Mouse (Mus musculus) thymus, adult 2 months (tissue): ENCODE data around the gene Qk. TPM values are rescaled to one million over a fixed set of nuclear protein-coding genes. Genes with fewer than 3 reads are reported as not detected.

Experiments used
- DNase-seq: peaks from one replicate; pipeline ENCODE4 v3.0.0; 2021
- H3K27ac ChIP-seq: fragments of 200-500 bp; 2 replicates; pipeline ENCODE4 v1.5.1; 2012; ENCODE audit warnings: low read length, control low read depth; ENCODE audit not compliant: control insufficient read depth, insufficient read depth
- H3K27me3 ChIP-seq: fragments of 200-500 bp; 2 replicates; pipeline ENCODE4 v1.6.1; 2012; ENCODE audit warnings: mild to moderate bottlenecking, low read length, moderate library complexity, mixed read lengths; ENCODE audit not compliant: control insufficient read depth, insufficient read depth
- H3K36me3 ChIP-seq: fragments of 200-500 bp; 2 replicates; pipeline ENCODE4 v1.6.1; 2012; ENCODE audit warnings: mild to moderate bottlenecking, low read length, moderate library complexity; ENCODE audit not compliant: control insufficient read depth, insufficient read depth
- H3K4me1 ChIP-seq: fragments of 200-500 bp; replicated peaks from 2 replicates; pipeline ENCODE4 v1.6.1; 2012; ENCODE audit warnings: low read length; ENCODE audit not compliant: control insufficient read depth, insufficient read depth
- H3K4me3 ChIP-seq: fragments of 200-500 bp; 2 replicates; pipeline ENCODE4 v1.5.1; 2012; ENCODE audit warnings: mild to moderate bottlenecking, low read length, control low read depth, moderate library complexity; ENCODE audit not compliant: control insufficient read depth, insufficient read depth
- CTCF ChIP-seq: fragments of 200-500 bp; IDR thresholded peaks from 2 replicates; pipeline ENCODE4 v1.5.1; 2012; ENCODE audit warnings: mild to moderate bottlenecking, control low read depth, low read length, moderate library complexity, borderline replicate concordance; ENCODE audit not compliant: control insufficient read depth, poor library complexity, insufficient read depth; ENCODE audit errors: extremely low read depth
- POLR2A ChIP-seq: fragments of 200-500 bp; IDR thresholded peaks from 2 replicates; pipeline ENCODE4 v1.6.1; 2012; ENCODE audit warnings: mild to moderate bottlenecking, low read length, control low read depth, moderate library complexity; ENCODE audit not compliant: control insufficient read depth, poor library complexity, insufficient read depth; ENCODE audit errors: extremely low read depth
- WGBS: fragments of 180-500 bp; shearing (Covaris S2); methylation state at CpG from one replicate; pipeline ENCODE4 v1.1.7; 2018; 5-methylcytosine and 5-hydroxymethylcytosine counted together
- polyA plus RNA-seq: library from polyadenylated mRNA; depleted of rRNA; stranded (reverse); fragments of >200 nt; gene quantifications from 2 replicates; pipeline ENCODE4 v1.2.3, GENCODE M21; 2012

Gene Qk
- polyA plus RNA-seq, 1 experiment, result 182 TPM

DNA sequence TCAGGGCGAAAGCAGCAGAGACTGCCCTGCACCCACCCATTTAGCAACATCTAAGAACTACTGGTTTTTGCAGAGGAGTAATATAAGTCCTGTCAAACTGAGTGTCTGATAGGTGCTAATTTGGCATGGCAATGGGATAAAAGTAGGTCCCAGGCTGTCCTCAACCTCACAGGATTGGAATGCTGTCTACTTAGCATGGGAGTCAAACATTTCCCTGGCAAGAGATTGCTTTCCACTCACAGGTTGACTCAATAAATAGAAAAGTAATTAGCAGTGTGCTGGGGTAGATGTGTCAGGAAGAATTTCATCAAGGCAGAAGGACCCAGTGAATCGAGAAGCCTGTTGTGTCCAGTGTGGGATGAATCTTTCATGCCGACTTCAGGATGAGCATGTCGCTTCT is 41.1 kb upstream of the Qk start:
- H3K27ac ChIP-seq, result no peak overlapping the region
- H3K4me1 ChIP-seq, result no peaks in the 10 kb centered on the region
- TF ChIP-seq CTCF (no peak), POLR2A (no peak)
- H3K36me3 ChIP-seq, result no peaks in the 10 kb centered on the region
- 95% methylated on average over 4 of the region's 4 CpGs for WGBS
- no peak for DNase-seq
- H3K27me3 ChIP-seq, result no peaks in the 10 kb centered on the region
- no peak overlapping the region for H3K4me3 ChIP-seq

GRCm38 (mm10) chr17:10359466-10359865 is 39.8 kb upstream of the Qk start:
- no peaks in the 10 kb centered on the region for H3K27me3 ChIP-seq
- 64% methylated on average over 14 of the region's 14 CpGs for WGBS
- H3K4me3 ChIP-seq, result no peak overlapping the region
- no peaks in the 10 kb centered on the region for H3K4me1 ChIP-seq
- DNase-seq, result no peak
- H3K27ac ChIP-seq, result no peak overlapping the region
- no peaks in the 10 kb centered on the region for H3K36me3 ChIP-seq
- no peak for TF ChIP-seq CTCF

GRCm38 (mm10) chr17:10357348-10357747 is 37.7 kb upstream of the Qk start:
- 95% methylated on average over 12 of the region's 12 CpGs for WGBS
- TF ChIP-seq POLR2A (no peak), CTCF (no peak)
- DNase-seq, result no peak

GRCm38 (mm10) chr17:10356294-10356693 is 36.6 kb upstream of the Qk start:
- H3K4me1 ChIP-seq, result no peaks in the 10 kb centered on the region
- no peaks in the 10 kb centered on the region for H3K36me3 ChIP-seq
- H3K27ac ChIP-seq, result no peak overlapping the region
- 69% methylated on average over 6 of the region's 6 CpGs for WGBS
- H3K27me3 ChIP-seq, result no peaks in the 10 kb centered on the region
- no peak overlapping the region for H3K4me3 ChIP-seq
- DNase-seq, result no peak
- TF ChIP-seq POLR2A (no peak), CTCF (no peak)

More at GRCm38 (mm10) chr17:10357348-10357747, 37.7 kb upstream of the Qk start:
- Histone ChIP-seq H3K27ac (no peak overlapping the region), H3K36me3 (no peaks in the 10 kb centered on the region), H3K4me1 (no peaks in the 10 kb centered on the region), H3K4me3 (no peak overlapping the region), H3K27me3 (no peaks in the 10 kb centered on the region)

DNA sequence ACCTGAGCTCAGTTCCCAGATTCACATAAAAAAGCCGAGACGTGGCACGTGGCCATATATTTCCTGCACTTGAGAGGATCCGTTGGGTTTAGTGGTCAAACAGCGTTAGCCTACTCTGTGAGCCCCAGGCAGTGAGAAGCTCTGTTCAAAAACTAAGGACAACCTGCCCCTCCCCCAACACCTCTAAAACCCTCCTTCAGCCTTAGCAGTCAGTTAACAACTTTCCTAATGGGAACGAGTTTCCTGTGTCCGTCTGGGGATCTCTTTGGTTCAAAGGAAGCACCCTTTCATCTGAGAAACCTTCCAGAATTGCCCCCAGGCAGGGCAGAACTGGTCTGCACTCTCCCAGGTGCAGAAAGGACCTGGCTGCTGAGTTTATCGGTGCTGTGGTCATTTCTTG is 36.1 kb upstream of the Qk start:
- TF ChIP-seq POLR2A (no peak), CTCF (no peak)
- H3K4me1 ChIP-seq, result no peaks in the 10 kb centered on the region
- H3K4me3 ChIP-seq, result no peak overlapping the region
- no peaks in the 10 kb centered on the region for H3K36me3 ChIP-seq
- DNase-seq, result no peak
- WGBS, result 78% methylated on average over 8 of the region's 8 CpGs
- H3K27ac ChIP-seq, result no peak overlapping the region
- H3K27me3 ChIP-seq, result no peaks in the 10 kb centered on the region

DNA sequence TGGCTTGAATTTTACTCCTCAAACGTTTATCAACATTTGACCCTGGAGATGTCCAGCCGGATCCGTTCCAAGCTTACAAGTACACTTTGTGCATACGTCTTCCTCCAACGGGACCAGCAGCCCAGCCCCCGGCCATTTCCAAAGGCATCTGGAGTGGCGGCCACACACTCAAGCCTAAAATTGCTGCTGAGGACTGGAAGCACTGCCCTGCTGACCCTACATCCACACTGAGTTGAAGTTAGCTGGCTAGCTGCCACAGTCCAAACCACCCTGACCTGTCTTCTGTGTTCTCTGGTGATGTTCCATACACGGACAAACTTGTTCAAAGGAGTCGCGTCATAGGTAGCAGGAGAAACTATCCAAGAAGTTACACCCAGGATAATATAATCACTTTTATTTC is 18.6 kb upstream of the Qk start:
- TF ChIP-seq POLR2A (no peak), CTCF (no peak)
- 95% methylated on average over 10 of the region's 10 CpGs for WGBS
- no peak for DNase-seq
- Histone ChIP-seq H3K36me3 (no peaks in the 10 kb centered on the region), H3K27ac (no peak overlapping the region), H3K4me1 (peaks cover 6% of the 10 kb centered on the region), H3K4me3 (no peak overlapping the region), H3K27me3 (no peaks in the 10 kb centered on the region)

DNA sequence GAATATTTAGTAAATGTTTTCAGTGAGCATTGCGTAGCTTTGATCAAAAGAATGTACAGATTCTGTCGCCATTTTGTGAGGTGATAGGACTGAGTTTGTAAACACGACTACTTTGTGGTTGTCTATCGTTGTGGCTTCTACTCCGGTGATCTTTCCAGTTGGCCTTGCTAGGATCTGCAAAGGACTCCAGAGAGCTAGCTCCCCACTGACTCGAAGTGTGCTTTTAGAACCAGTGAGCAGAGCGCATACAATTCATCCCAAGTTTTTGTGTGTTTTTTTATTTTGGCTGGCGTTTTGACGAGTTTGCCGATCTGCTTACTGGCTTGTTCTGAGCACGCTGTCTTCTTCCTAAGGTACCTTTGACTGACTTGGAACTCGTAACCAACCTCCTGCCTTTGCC is 16.9 kb upstream of the Qk start:
- WGBS, result 95% methylated on average over 12 of the region's 12 CpGs
- no peaks in the 10 kb centered on the region for H3K27me3 ChIP-seq

More for the DNA sequence above, 16.9 kb upstream of the Qk start:
- Histone ChIP-seq H3K4me1 (peaks cover 6% of the 10 kb centered on the region), H3K4me3 (no peak overlapping the region), H3K27ac (no peak overlapping the region), H3K36me3 (no peaks in the 10 kb centered on the region)
- no peak for DNase-seq
- TF ChIP-seq POLR2A (no peak), CTCF (no peak)
